Mouse (Mus musculus) lung, postnatal 0 days (tissue): ENCODE measurements at regions not wholly inside any gene's neighbourhood (a gene's known extent, or its start where the extent isn't known, plus 50 kb on each side); places are given as distances from the start of the nearest gene placed in this dataset.

Experiments used
- CTCF ChIP-seq: IDR thresholded peaks from 2 replicates; pipeline ENCODE4 v1.5.1; 2016; ENCODE audit warnings: antibody characterized with exemption, mild to moderate bottlenecking
- EP300 ChIP-seq: IDR thresholded peaks from 2 replicates; pipeline ENCODE4 v1.6.1; 2016; ENCODE audit warnings: antibody characterized with exemption, mild to moderate bottlenecking, control low read depth

GRCm38 (mm10) chr3:103465132-103465690, 109.8 kb upstream of the Syt6 start:
- TF ChIP-seq CTCF = no peak
- no peak for TF ChIP-seq EP300
